Mouse (Mus musculus): ENCODE results near the gene Nepro. TPM values are rescaled to one million over a fixed set of nuclear protein-coding genes. Genes with fewer than 3 reads are reported as not detected.
A peak's percentile ranks its signal among the peaks of the same experiment; 100 is the strongest.

Gene Nepro
- polyA plus RNA-seq, 1 experiment from 2014 or later = 5.9 TPM

DNA sequence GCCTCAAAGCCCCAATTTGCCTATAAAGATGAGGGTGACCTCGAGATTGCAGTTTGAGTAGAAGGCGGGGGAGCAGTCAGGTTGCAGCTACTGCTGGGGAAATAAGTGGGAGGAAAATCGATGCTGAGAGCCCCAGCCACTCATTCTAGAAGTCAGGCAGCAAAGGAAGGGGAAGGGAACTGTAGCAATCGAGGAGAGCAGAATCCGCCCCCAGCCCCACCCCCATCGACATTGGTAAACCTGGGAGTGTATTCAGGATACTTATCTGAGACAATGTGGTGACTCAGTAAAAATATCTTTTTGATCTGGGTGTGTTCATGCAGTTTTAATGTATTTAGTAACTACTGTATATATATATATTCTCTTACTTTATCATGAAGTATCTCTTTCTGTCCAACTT is 48.5 kb downstream of the Nepro start:
- no peak overlapping the region for H3K27ac ChIP-seq (replicated peaks)
- no peaks in the 10 kb centered on the region for H3K36me3 ChIP-seq
- H3K4me2 ChIP-seq = no peak overlapping the region
- H3K9me3 ChIP-seq = no peaks in the 10 kb centered on the region
- 65% methylated on average over 6 of the region's 6 CpGs for WGBS
- no peak overlapping the region for H3K9ac ChIP-seq
- no peak for ATAC-seq (ENCODE audit: extremely low read depth, insufficient number of reproducible peaks, low FRiP score, low TSS enrichment)
- H3K27me3 ChIP-seq (replicated peaks) = no peaks in the 10 kb centered on the region
- no peaks in the 10 kb centered on the region for H3K4me1 ChIP-seq
- H3K4me3 ChIP-seq = no peak overlapping the region

DNA sequence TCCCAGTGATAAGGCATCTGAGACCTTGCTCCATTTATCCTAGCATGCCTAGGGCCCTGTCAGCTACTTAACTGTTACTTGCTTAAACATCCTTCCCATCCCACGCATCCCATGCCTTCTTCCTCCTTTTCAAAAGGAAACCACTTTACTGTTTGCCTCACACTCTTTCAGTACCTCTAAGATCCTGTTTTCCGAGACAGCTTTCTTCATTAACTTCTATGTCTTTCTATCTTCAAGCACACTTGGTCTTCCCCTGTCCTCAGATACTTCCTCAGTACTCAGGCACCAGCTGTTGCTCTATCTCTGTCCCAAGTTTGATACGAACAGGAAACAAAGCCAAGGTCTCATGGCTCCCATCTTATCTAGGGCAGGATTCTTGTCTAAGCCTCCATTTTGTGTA is 49.6 kb downstream of the Nepro start:
- Histone ChIP-seq H3K4me2 (no peak overlapping the region), H3K27me3 (replicated peaks) (no peaks in the 10 kb centered on the region), H3K27ac (replicated peaks) (no peak overlapping the region), H3K36me3 (no peaks in the 10 kb centered on the region), H3K9me3 (no peaks in the 10 kb centered on the region), H3K4me1 (no peaks in the 10 kb centered on the region), H3K4me3 (no peak overlapping the region), H3K9ac (no peak overlapping the region)
- no peak for ATAC-seq (ENCODE audit: extremely low read depth, insufficient number of reproducible peaks, low FRiP score, low TSS enrichment)
- WGBS = 73% methylated on average over 3 of the region's 3 CpGs

DNA sequence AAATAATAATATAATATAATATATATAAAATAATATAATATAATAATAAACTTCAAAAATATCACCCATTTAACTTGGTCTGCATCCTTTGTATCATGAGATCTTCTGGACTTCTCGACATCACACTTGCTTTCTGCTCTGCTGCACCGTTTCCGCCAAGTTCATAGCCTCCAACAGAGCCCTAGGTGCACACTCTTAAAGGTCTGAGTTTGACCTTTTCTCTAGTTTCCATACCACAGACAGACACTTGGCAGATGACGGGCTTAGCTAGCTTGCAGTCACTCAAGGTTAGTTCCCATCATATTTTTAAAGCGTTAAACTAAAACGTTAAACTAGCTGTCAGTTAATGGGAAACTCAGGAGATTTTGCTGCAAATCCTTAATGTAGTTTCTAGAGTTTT is 50.1 kb downstream of the Nepro start:
- Histone ChIP-seq H3K9me3 (no peaks in the 10 kb centered on the region), H3K27me3 (replicated peaks) (no peaks in the 10 kb centered on the region), H3K27ac (replicated peaks) (no peak overlapping the region), H3K36me3 (no peaks in the 10 kb centered on the region), H3K9ac (no peak overlapping the region), H3K4me2 (no peak overlapping the region), H3K4me1 (no peaks in the 10 kb centered on the region), H3K4me3 (no peak overlapping the region)
- 85% methylated on average over 6 of the region's 6 CpGs for whole genome bisulfite sequencing
- no peak for ATAC-seq (ENCODE audit: extremely low read depth, insufficient number of reproducible peaks, low FRiP score, low TSS enrichment)

DNA sequence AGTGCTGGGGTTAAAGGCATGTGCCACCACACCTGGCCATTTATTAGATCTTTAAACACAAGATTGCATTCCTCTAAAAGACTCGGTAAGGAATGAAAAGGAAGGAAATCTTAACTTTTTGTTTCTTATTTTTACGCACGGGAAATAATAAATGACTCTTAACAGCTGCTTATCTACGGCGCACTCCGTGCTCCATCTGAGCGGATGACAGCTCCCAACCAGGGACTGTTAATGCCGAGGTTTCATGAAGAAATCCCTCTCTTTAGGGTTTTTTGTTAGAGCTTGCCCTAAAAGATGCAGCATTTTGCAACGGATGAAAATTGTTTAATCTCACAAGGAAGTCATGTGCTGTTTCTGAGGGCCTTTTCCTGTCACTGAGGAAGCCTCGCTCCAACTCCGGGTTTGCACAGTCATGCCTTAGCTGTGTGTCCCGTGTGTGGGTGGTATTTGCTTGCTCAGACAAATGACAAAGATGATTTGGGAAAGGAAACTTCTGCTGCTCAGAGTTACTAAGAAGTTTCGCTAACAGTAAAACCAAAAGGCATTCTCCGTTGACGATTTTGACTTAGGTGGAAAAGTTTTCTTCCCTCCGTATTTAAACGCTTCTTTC is 54.5 kb downstream of the Nepro start:
- 58% methylated on average over 17 of the region's 17 CpGs for WGBS
- ATAC-seq (ENCODE audit: extremely low read depth, insufficient number of reproducible peaks, low FRiP score, low TSS enrichment) = no peak
- Histone ChIP-seq H3K27ac (replicated peaks) (no peak overlapping the region), H3K9ac (no peak overlapping the region), H3K9me3 (no peaks in the 10 kb centered on the region), H3K36me3 (no peaks in the 10 kb centered on the region), H3K4me3 (peak overlapping the region; percentile 6; the same call in 1 of the 2 replicates), H3K4me2 (peak overlapping the region; percentile 50), H3K4me1 (no peaks in the 10 kb centered on the region), H3K27me3 (replicated peaks) (no peaks in the 10 kb centered on the region)

DNA sequence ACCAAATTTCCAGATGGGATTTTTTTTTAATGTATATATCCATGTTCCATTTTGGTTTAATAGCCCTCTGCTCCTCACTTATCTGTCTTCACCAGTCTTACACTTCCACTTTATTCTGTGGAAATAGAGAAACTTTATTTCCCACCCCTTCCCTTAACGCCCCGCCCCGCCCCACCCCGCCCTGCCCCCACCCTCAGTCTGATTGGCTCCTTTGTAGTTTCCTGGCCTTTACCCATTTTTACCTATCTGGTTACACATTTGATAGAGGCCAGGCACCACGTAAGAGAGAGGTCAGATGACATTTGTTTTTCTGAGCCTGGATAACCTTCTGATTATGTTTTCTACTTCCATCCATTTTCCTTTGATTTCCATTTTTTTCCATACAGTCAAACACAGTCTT is 55.4 kb downstream of the Nepro start:
- H3K27me3 ChIP-seq (replicated peaks) = no peaks in the 10 kb centered on the region
- WGBS = 78% methylated on average over 5 of the region's 5 CpGs
- no peaks in the 10 kb centered on the region for H3K4me1 ChIP-seq
- H3K36me3 ChIP-seq = no peaks in the 10 kb centered on the region
- H3K4me2 ChIP-seq = no peak overlapping the region
- ATAC-seq (ENCODE audit: extremely low read depth, insufficient number of reproducible peaks, low FRiP score, low TSS enrichment) = no peak
- H3K9me3 ChIP-seq = no peaks in the 10 kb centered on the region
- no peak overlapping the region for H3K27ac ChIP-seq (replicated peaks)
- H3K4me3 ChIP-seq = no peak overlapping the region
- no peak overlapping the region for H3K9ac ChIP-seq

DNA sequence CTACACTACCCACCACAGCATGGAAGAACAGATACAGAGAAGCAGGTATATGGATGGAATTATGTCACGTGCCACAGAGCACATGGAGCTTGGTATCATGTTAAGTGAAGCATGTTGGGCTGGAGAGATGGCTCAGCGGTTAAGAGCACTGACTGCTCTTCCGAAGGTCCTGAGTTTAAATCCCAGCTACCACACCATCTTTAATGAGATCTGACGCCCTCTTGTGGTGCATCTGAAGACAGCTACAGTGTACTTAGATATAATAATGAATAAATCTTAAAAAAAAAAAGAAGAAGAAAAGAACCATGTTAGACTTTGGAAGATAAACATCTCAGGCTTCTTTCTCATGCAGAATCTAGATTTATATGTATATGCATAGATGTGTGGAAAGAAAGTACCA is 56.6 kb downstream of the Nepro start:
- Histone ChIP-seq H3K4me3 (no peak overlapping the region), H3K36me3 (no peaks in the 10 kb centered on the region), H3K4me2 (no peak overlapping the region), H3K9me3 (no peaks in the 10 kb centered on the region), H3K9ac (no peak overlapping the region), H3K27ac (replicated peaks) (no peak overlapping the region), H3K4me1 (no peaks in the 10 kb centered on the region), H3K27me3 (replicated peaks) (no peaks in the 10 kb centered on the region)
- 63% methylated on average over 4 of the region's 4 CpGs for WGBS
- ATAC-seq (ENCODE audit: extremely low read depth, insufficient number of reproducible peaks, low FRiP score, low TSS enrichment) = no peak

Other genes starting within 250 kb of the Nepro start
- 7.8 and 10.0 TPM in 2 replicates for gene Boc, start 165.4 kb upstream of the Nepro start, polyA plus RNA-seq (2015; fragmentation: Nextera tagmentation; extraction: Ambion mirVana)
- 18.3 and 19.3 TPM in 2 replicates for gene Gtpbp8, start 22.1 kb downstream of the Nepro start, polyA plus RNA-seq (2015; fragmentation: Nextera tagmentation; extraction: Ambion mirVana)
- 1.2 and 1.7 TPM in 2 replicates for gene Cd200r1, start 41.4 kb downstream of the Nepro start, polyA plus RNA-seq (2015; fragmentation: Nextera tagmentation; extraction: Ambion mirVana)
- gene Cd200r4, start 87.4 kb downstream of the Nepro start, polyA plus RNA-seq (2015; fragmentation: Nextera tagmentation; extraction: Ambion mirVana) = not detected in 2 replicates
- 0.10 and 0.35 TPM in 2 replicates for gene Cd200r2, start 142.8 kb downstream of the Nepro start, polyA plus RNA-seq (2015; fragmentation: Nextera tagmentation; extraction: Ambion mirVana)
- 0.15 and 0.27 TPM in 2 replicates for gene Cd200r3, start 219.4 kb downstream of the Nepro start, polyA plus RNA-seq (2015; fragmentation: Nextera tagmentation; extraction: Ambion mirVana)

Data from heart, embryonic 13.5 days (tissue).